Mouse (Mus musculus) forebrain, embryonic 13.5 days (tissue): ENCODE measurements around the gene Xpot. TPM values are rescaled to one million over a fixed set of nuclear protein-coding genes. Genes with fewer than 3 reads are reported as not detected.
A peak's percentile ranks its signal among the peaks of the same experiment; 100 is the strongest.

Source experiments
- ATAC-seq: fragments of 200-750 bp; cut with Nextera tagmentation; 2 replicates; pipeline ENCODE4 v1.8.0; 2017
- H3K27ac ChIP-seq: fragments of 300-500 bp; sonication (generic); 2 replicates; pipeline ENCODE4 v1.5.1; 2015; ENCODE audit warnings: inconsistent platforms, mild to moderate bottlenecking, moderate library complexity
- H3K27me3 ChIP-seq: fragments of 300-500 bp; sonication (generic); 2 replicates; pipeline ENCODE4 v1.6.1; 2015; ENCODE audit warnings: mild to moderate bottlenecking, inconsistent platforms
- H3K36me3 ChIP-seq: fragments of 300-500 bp; sonication (generic); 2 replicates; pipeline ENCODE4 v1.6.1; 2015; ENCODE audit warnings: mild to moderate bottlenecking, inconsistent platforms; ENCODE audit not compliant: poor library complexity, severe bottlenecking
- H3K4me1 ChIP-seq: fragments of 300-500 bp; sonication (generic); 2 replicates; pipeline ENCODE4 v1.6.1; 2015; ENCODE audit warnings: inconsistent platforms
- H3K4me2 ChIP-seq: fragments of 300-500 bp; sonication (generic); 2 replicates; pipeline ENCODE4 v1.6.1; 2015; ENCODE audit warnings: inconsistent platforms, mild to moderate bottlenecking, moderate library complexity
- H3K4me3 ChIP-seq: fragments of 300-500 bp; sonication (generic); 2 replicates; pipeline ENCODE4 v1.5.1; 2015; ENCODE audit warnings: mild to moderate bottlenecking, inconsistent platforms
- H3K9ac ChIP-seq: fragments of 300-500 bp; sonication (generic); 2 replicates; pipeline ENCODE4 v1.6.1; 2015; ENCODE audit warnings: mild to moderate bottlenecking, inconsistent platforms
- H3K9me3 ChIP-seq: fragments of 300-500 bp; sonication (generic); replicated peaks from 2 replicates; pipeline ENCODE4 v1.6.1; 2016; ENCODE audit warnings: inconsistent platforms
- WGBS: fragments of 180-500 bp; shearing (Covaris S2); methylation state at CpG from one replicate; pipeline ENCODE4 v1.1.7; 2015; 5-methylcytosine and 5-hydroxymethylcytosine counted together
- polyA plus RNA-seq: library from polyadenylated mRNA; unstranded; fragments of >200 nt; fragmentation: Nextera tagmentation; extraction: Ambion mirVana; gene quantifications from 2 replicates; pipeline ENCODE4 v1.2.1, GENCODE M21; 2015

Xpot gene
- polyA plus RNA-seq, 1 experiment from 2014 or later = 37.9 TPM

GRCm38 (mm10) chr10:121569001-121569589, 57.0 kb downstream of the Xpot start:
- 5% methylated on average over 23 of the region's 23 CpGs for WGBS
- ATAC-seq = peak; percentile 86
- Histone ChIP-seq H3K4me1 (peaks cover 16% of the 10 kb centered on the region), H3K4me3 (peak overlapping the region; percentile 29), H3K4me2 (peak overlapping the region; percentile 54), H3K9me3 (no peaks in the 10 kb centered on the region), H3K9ac (peak overlapping the region; percentile 40), H3K27me3 (no peaks in the 10 kb centered on the region), H3K27ac (peak overlapping the region; percentile 57), H3K36me3 (peaks cover 54% of the 10 kb centered on the region)

- ATAC-seq = 0 out of 2 replicates have a peak, but pooled peaks have one; percentile 6
- Histone ChIP-seq H3K36me3 (peaks cover 59% of the 10 kb centered on the region), H3K27ac (no peak overlapping the region), H3K4me1 (peaks cover 16% of the 10 kb centered on the region), H3K9me3 (no peaks in the 10 kb centered on the region), H3K27me3 (no peaks in the 10 kb centered on the region), H3K4me2 (peak overlapping the region; percentile 54), H3K9ac (peak overlapping the region; percentile 40; the same call in 1 of the 2 replicates), H3K4me3 (no peak overlapping the region)
- WGBS = 48% methylated on average over 7 of the region's 7 CpGs
These were observed 57.6 kb downstream of the Xpot start for GRCm38 (mm10) chr10:121568534-121568933.

- H3K4me2 ChIP-seq = no peak overlapping the region
- 91% methylated on average over 10 of the region's 10 CpGs for WGBS
- H3K27me3 ChIP-seq = no peaks in the 10 kb centered on the region
- peaks cover 16% of the 10 kb centered on the region for H3K4me1 ChIP-seq
- no peak overlapping the region for H3K9ac ChIP-seq
- no peaks in the 10 kb centered on the region for H3K9me3 ChIP-seq
- no peak for ATAC-seq
- H3K4me3 ChIP-seq = no peak overlapping the region
- no peak overlapping the region for H3K27ac ChIP-seq
- H3K36me3 ChIP-seq = peaks cover 64% of the 10 kb centered on the region
These were observed 58.1 kb downstream of the Xpot start for GRCm38 (mm10) chr10:121568026-121568425.

GRCm38 (mm10) chr10:121564447-121564846, 61.7 kb downstream of the Xpot start:
- Histone ChIP-seq H3K9me3 (no peaks in the 10 kb centered on the region), H3K4me2 (no peak overlapping the region), H3K9ac (no peak overlapping the region), H3K4me1 (peaks cover 11% of the 10 kb centered on the region), H3K27ac (no peak overlapping the region), H3K27me3 (no peaks in the 10 kb centered on the region), H3K36me3 (peaks cover 63% of the 10 kb centered on the region), H3K4me3 (no peak overlapping the region)
- no peak for ATAC-seq
- WGBS = 90% methylated on average over 8 of the region's 8 CpGs

GRCm38 (mm10) chr10:121558231-121558630, 67.9 kb downstream of the Xpot start:
- Histone ChIP-seq H3K4me1 (no peaks in the 10 kb centered on the region), H3K9me3 (no peaks in the 10 kb centered on the region), H3K27ac (no peak overlapping the region), H3K4me3 (no peak overlapping the region), H3K4me2 (no peak overlapping the region), H3K36me3 (peaks cover 82% of the 10 kb centered on the region), H3K9ac (no peak overlapping the region), H3K27me3 (no peaks in the 10 kb centered on the region)
- no peak for ATAC-seq
- 72% methylated on average over 2 of the region's 2 CpGs for WGBS

- Histone ChIP-seq H3K36me3 (peaks cover 85% of the 10 kb centered on the region), H3K27ac (no peak overlapping the region)
- 76% methylated on average over 6 of the region's 6 CpGs for whole genome bisulfite sequencing
These were observed 69.9 kb downstream of the Xpot start for GRCm38 (mm10) chr10:121556263-121556662.

GRCm38 (mm10) chr10:121550334-121550733, 75.8 kb downstream of the Xpot start:
- no peak overlapping the region for H3K4me3 ChIP-seq
- peaks cover 95% of the 10 kb centered on the region for H3K36me3 ChIP-seq
- no peak overlapping the region for H3K4me2 ChIP-seq
- H3K4me1 ChIP-seq = no peaks in the 10 kb centered on the region
- no peak overlapping the region for H3K9ac ChIP-seq
- H3K27me3 ChIP-seq = no peaks in the 10 kb centered on the region
- 88% methylated on average over 9 of the region's 9 CpGs for WGBS
- H3K27ac ChIP-seq = no peak overlapping the region
- H3K9me3 ChIP-seq = no peaks in the 10 kb centered on the region
- no peak for ATAC-seq

More at GRCm38 (mm10) chr10:121556263-121556662, 69.9 kb downstream of the Xpot start:
- Histone ChIP-seq H3K4me2 (no peak overlapping the region), H3K4me1 (no peaks in the 10 kb centered on the region), H3K4me3 (no peak overlapping the region), H3K27me3 (no peaks in the 10 kb centered on the region), H3K9ac (no peak overlapping the region), H3K9me3 (no peaks in the 10 kb centered on the region)
- ATAC-seq = no peak

GRCm38 (mm10) chr10:121549670-121550069, 76.5 kb downstream of the Xpot start:
- no peak overlapping the region for H3K27ac ChIP-seq
- no peak overlapping the region for H3K4me3 ChIP-seq
- H3K27me3 ChIP-seq = no peaks in the 10 kb centered on the region
- 89% methylated on average over 5 of the region's 5 CpGs for WGBS
- H3K4me1 ChIP-seq = no peaks in the 10 kb centered on the region
- ATAC-seq = no peak
- no peaks in the 10 kb centered on the region for H3K9me3 ChIP-seq
- no peak overlapping the region for H3K4me2 ChIP-seq
- peaks cover 93% of the 10 kb centered on the region for H3K36me3 ChIP-seq
- H3K9ac ChIP-seq = no peak overlapping the region

GRCm38 (mm10) chr10:121547162-121547561, 79.0 kb downstream of the Xpot start:
- H3K4me2 ChIP-seq = no peak overlapping the region
- 73% methylated on average over 6 of the region's 6 CpGs for WGBS
- no peaks in the 10 kb centered on the region for H3K9me3 ChIP-seq
- H3K4me1 ChIP-seq = no peaks in the 10 kb centered on the region
- peaks cover 70% of the 10 kb centered on the region for H3K36me3 ChIP-seq
- no peak for ATAC-seq
- no peak overlapping the region for H3K27ac ChIP-seq
- no peaks in the 10 kb centered on the region for H3K27me3 ChIP-seq
- H3K4me3 ChIP-seq = no peak overlapping the region
- no peak overlapping the region for H3K9ac ChIP-seq

- Histone ChIP-seq H3K4me3 (no peak overlapping the region), H3K27ac (no peak overlapping the region), H3K27me3 (no peaks in the 10 kb centered on the region), H3K4me2 (no peak overlapping the region), H3K36me3 (peaks cover 36% of the 10 kb centered on the region), H3K9ac (no peak overlapping the region), H3K9me3 (no peaks in the 10 kb centered on the region), H3K4me1 (no peaks in the 10 kb centered on the region)
- ATAC-seq = no peak
- WGBS = 94% methylated on average over 6 of the region's 6 CpGs
These were observed 82.6 kb downstream of the Xpot start for GRCm38 (mm10) chr10:121543577-121543976.

- Histone ChIP-seq H3K9ac (no peak overlapping the region), H3K27ac (no peak overlapping the region), H3K36me3 (peaks cover 22% of the 10 kb centered on the region), H3K27me3 (no peaks in the 10 kb centered on the region), H3K9me3 (no peaks in the 10 kb centered on the region), H3K4me2 (no peak overlapping the region), H3K4me3 (no peak overlapping the region), H3K4me1 (no peaks in the 10 kb centered on the region)
- WGBS = 91% methylated on average over 3 of the region's 3 CpGs
- no peak for ATAC-seq
These were observed 84.0 kb downstream of the Xpot start for GRCm38 (mm10) chr10:121542156-121542555.
